Mouse (Mus musculus): ENCODE measurements around the gene Fars2.

Fars2 gene

DNA sequence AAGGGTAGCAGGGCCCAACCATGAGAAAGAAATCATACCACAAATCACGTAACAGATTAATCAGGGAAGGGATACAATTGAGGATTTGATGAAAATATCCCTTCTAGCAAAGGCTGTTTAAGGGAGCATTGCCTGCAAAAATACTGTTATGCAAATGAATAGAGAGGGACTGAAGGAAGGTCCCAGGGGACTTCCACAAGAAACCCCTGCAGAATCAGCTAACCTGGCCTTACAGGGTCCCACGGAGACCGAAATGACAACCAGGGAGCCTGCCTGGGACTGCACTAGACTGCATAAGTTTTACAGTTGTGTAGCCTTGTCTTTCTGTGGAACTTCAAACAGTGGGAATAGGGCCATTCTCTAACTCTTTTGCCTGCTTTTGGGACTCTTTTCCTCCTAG, 98.8 kb downstream of the Fars2 start:
- no peak for DNase-seq (ENCODE audit: low read depth, low spot score)

DNA sequence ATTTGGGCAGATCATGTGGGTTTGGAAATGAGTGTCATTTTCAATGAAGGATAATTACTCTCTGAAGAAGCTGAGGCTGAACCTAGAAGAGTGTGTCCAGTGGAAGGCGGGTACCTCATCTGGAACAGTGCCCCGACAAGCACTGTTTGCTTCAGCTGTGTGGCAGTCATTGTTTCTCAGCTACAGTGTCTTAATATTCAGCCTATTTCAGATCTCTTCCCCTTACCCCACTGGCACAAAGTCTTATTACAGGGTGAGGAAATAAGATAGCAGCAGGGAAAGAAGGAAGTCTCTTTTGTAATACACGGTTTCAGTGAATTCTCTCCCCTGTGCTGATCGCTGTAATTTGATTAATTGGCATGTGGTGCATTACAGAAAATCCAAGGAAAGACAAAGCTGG, 101.1 kb downstream of the Fars2 start:
- DNase-seq (ENCODE audit: low read depth, low spot score), result no peak

GRCm38 (mm10) chr13:36219506-36219905, 102.3 kb downstream of the Fars2 start:
- no peak for DNase-seq (ENCODE audit: low read depth, low spot score)

- DNase-seq (ENCODE audit: low read depth, low spot score), result no peak
Observed at GRCm38 (mm10) chr13:36221897-36222296, 104.7 kb downstream of the Fars2 start.

DNA sequence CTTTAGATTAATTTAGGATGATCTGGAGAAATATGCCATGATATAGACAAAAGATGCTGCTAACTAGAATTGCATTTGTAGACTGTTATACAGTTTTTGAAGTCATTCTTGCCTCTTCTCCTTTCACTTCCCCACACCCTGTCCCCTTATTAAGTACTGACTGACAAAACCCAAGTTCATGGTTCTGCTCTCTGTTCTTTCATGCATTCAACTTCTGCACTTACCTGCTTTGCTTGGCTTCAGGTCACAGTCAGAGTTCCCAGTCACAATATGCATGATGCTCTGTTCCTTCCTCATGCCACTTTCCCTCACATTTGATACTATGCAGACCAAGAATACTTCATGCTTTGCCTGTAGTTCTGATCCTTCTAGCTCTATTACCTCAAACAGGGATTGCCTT, 105.5 kb downstream of the Fars2 start:
- no peak for DNase-seq (ENCODE audit: low read depth, low spot score)

GRCm38 (mm10) chr13:36224431-36224830, 107.2 kb downstream of the Fars2 start:
- DNase-seq (ENCODE audit: low read depth, low spot score), result no peak

- DNase-seq (ENCODE audit: low read depth, low spot score), result no peak
Observed at GRCm38 (mm10) chr13:36242261-36242660, 125.0 kb downstream of the Fars2 start.

GRCm38 (mm10) chr13:36253936-36254335, 136.7 kb downstream of the Fars2 start:
- DNase-seq (ENCODE audit: low read depth, low spot score), result no peak

- DNase-seq (ENCODE audit: low read depth, low spot score), result no peak
Observed at GRCm38 (mm10) chr13:36257213-36257612, 140.0 kb downstream of the Fars2 start.

- no peak for DNase-seq (ENCODE audit: low read depth, low spot score)
Observed at GRCm38 (mm10) chr13:36259754-36260153, 142.5 kb downstream of the Fars2 start.

DNA sequence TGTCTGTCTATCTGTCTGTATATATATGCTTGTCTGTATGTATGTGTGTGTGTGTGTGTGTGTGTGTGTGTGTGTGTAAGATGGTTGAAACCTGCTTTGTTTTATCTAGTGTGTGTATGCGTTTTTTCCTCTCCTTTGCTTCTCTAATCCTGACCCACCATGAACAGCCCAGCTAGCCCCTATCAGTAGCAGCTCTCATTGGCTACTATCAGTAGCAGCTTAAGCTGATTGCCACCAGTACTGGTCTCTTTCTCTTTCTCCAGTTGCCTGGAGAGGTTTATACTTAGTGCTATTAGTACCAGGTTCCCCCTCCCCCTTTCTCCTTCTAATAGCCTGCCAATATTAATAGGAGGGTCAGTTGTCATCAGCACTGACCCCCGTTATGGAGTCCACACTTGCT, 144.1 kb downstream of the Fars2 start:
- no peak for DNase-seq (ENCODE audit: low read depth, low spot score)

DNA sequence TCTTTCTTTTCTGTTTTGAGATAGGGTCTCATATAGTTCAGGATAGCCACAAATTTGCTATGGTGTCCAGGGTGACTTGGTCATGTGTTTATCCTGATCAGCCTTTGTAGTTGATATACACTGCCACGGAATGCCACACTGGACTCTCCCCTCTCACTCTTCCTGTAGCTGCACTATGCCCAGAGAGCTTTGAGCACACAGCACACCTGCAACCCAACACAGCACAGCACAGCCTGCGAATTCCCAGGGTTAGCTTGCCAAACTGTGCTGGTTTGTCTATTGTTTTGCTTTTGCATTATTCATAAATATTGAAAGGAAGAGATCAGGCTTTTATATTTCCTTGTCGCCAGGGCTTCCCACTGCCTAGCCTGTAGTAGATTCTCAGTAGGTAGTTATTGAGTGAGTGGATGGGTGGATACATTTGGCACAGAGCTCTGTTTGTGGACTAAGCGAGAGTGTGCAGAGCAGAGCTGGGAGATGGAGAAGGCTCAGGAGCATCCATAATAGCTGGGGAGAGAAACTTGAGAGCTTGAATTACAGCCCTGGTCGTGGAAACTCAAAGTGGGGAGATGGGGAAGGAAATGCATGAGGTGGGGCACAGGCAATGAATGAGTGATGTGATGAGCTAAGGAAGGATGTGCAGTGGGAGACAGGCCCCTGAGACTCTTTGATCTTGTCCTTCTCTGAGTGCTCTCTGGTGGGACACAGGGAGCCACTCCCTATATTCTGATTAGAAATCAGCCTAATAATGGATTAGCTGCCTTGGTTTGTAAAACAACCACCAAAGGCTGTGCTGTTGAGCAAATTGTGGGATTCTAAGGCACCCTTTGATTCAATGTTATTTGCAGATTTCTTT, 146.3 kb downstream of the Fars2 start:
- no peak for DNase-seq (ENCODE audit: low read depth, low spot score)

DNA sequence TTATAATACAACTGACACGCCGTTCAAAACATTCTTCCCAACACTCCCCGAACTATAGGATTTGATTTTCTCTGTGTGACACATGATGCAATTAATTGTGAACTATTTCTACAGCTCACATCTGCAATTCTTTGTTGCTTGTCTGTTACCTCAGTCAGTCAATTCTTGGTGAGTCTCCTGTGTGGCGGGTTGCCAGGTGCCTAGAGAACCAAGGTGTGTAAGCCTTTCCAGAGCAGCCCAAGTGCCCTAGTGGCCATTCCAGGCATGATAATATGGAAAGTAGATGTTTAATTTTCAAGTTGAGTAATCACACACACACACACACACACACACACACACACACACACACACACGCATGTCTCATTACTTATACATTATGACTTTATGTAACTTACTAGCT, 147.2 kb downstream of the Fars2 start:
- no peak for DNase-seq (ENCODE audit: low read depth, low spot score)

- no peak for DNase-seq (ENCODE audit: low read depth, low spot score)
Observed at GRCm38 (mm10) chr13:36265342-36265744, 148.1 kb downstream of the Fars2 start.

GRCm38 (mm10) chr13:36267399-36267798, 150.2 kb downstream of the Fars2 start:
- no peak for DNase-seq (ENCODE audit: low read depth, low spot score)

GRCm38 (mm10) chr13:36270867-36271266, 153.7 kb downstream of the Fars2 start:
- DNase-seq (ENCODE audit: low read depth, low spot score), result no peak

GRCm38 (mm10) chr13:36273497-36273896, 156.3 kb downstream of the Fars2 start:
- DNase-seq (ENCODE audit: low read depth, low spot score), result no peak

DNA sequence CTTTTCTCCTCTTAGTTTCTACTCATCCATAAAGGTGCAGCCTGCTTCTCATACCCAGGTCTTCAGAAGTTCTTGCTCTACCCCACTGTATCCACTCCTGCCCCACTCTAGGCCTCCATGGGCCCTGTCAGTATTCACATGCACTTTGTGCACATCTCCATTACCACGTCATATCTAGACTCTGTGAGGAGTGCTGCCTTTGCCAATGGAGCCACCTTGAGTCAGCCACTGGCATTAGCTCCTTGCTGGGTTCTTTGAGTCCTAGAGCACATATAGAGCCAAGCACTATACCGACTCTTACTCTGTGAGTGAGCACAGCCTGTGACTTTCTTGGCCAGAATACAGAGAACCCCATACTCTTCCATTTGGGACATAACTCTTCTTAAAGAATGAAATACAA, 159.0 kb downstream of the Fars2 start:
- DNase-seq (ENCODE audit: low read depth, low spot score), result no peak

GRCm38 (mm10) chr13:36282018-36282417, 164.8 kb downstream of the Fars2 start:
- peak; percentile 36 for DNase-seq (ENCODE audit: low read depth, low spot score)

DNA sequence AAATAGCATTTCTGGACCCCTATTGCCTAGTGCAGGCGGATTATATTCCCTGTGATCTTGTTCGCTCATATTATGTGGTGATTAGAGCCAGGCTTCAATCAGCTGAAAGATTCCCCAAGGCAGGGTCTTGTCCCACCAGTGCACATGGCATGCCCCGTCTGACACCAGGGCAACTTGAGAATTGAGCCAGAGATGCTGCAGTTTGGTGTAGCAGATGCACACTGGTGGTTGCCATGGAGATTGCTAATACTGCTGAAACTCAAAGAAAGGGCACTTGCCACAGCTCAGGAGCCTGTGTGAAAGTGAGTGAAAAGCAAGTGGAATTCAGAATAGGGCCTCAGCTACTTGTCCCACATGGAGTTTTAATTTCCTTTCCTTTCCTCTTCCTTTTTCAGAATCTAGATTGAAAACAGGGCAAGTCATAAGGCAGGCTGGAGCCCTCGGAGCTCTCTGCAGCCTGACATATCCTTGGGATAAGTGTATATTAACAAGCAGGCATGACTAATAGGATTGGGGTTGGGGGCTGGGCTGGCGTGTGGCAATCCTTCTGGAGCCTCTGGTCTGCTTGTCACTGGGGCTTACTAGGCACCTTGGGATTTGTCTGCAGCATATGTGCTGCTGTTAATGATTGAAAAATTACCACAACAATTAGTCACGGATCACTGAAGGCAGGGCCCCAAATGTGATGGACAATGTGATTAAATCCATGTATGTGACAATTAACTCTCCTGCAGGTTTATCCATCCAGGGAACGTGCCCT, 165.8 kb downstream of the Fars2 start:
- DNase-seq (ENCODE audit: low read depth, low spot score), result no peak

DNA sequence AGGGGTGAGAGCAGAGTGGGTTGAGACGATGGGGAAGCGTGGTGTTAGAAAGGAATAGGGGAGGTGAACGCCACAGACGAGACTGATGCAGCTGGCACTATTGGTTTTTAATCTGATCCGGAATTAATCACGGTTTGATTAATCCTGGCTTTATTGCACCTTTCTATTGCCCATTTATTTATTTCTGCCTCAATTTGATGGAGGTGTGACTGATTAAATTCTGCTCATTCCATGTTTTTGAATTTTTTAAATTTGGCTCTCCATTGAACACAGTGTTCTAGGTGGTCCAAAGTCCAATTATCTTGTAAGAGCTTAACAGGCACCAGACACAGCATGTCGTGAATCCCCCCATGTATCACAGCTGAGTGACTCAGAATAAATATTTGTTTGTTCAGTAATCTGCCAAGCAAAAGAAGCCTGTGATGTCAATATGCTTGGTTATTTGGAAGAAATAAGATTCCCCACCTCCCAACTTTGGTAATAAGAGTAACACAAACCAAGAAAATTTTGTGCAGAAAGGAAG, 166.4 kb downstream of the Fars2 start:
- no peak for DNase-seq (ENCODE audit: low read depth, low spot score)

GRCm38 (mm10) chr13:36284097-36284496, 166.9 kb downstream of the Fars2 start:
- DNase-seq (ENCODE audit: low read depth, low spot score), result no peak

DNA sequence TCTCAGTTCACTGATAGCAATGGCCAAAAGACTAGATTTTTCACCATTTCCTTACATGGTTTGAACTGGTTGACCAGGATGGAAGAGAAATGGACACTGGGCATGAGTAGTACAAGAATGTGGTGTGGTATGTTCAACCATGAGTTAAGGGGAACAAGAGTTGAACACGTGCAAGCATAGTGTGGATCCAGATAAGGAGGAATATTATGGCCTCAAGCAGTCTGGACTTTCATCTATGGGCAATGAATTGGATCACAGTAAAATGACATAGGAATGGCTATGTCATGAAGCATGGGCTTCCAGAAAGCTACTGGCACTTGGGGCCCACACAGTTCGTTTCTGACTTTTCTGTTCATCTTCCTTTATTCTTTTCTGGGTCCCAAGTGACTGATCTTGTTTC, 168.0 kb downstream of the Fars2 start:
- DNase-seq (ENCODE audit: low read depth, low spot score), result no peak
